Mouse (Mus musculus): ENCODE data around the gene Prkcb.

Prkcb gene

DNA sequence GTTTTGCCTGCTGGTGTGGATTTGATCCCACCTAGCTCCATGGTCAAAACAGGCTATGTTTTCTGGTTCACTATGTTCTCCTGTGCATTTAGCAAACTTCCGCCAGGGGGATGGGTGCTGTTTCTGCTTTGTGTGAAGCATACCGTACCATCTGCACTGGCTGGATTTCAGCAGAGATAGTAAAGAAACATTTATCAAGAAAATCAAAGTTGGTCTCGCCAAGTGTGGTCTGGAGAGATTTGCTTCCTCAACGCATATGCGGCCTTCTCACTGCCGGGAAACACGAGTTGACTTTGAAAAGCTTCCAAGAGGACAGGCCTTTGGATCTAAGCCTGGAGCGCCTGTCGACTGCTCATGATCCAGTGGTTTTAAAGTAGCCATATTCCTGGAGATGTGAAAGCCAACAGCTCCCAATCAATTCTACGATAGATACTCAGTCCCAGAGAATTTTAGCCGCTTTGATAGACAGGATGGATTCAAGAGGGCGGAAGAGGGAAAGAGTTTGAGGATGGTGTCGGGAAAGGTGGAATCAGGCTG is 223.9 kb downstream of the Prkcb start:
- no peak for DNase-seq (ENCODE audit: low spot score in 2 of 2)

DNA sequence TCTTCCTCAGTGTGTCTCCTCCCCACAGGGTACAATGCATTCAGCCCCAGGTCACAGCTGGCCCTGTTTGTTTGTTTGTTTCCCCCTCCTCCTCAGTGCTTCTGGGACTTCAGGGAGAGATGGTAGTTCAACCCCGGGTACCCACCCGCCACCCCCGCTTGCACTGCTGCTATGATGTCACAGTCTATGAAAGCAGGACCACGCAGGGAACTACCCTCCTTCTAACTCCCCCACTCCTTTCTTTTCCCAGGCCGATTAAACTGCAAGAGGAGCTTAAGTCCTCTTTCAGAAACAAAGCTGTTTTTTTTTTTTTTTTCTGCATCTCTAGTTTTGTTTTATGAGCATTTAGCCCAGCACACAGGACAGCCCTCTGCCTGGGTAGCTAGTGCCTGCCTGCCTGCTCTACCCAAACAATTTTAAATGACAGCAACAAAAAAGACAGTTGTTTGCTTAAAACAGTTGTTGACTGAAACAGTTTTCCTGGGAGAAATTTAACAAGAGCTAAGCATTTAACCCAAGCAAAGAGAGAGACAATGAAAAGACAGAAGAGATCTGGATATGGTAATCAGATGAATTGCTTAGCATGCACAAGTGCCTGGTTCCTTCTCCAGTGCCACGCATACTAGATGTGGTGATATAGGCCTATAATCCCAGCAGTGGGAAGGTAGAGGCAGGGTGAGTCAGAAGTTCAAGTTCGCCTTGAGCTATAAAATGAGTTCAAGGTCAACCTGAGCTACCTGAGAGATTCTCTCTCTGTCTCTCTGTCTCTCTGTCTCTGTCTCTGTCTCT is 232.5 kb downstream of the Prkcb start:
- no peak for DNase-seq (ENCODE audit: low spot score in 2 of 2)

DNA sequence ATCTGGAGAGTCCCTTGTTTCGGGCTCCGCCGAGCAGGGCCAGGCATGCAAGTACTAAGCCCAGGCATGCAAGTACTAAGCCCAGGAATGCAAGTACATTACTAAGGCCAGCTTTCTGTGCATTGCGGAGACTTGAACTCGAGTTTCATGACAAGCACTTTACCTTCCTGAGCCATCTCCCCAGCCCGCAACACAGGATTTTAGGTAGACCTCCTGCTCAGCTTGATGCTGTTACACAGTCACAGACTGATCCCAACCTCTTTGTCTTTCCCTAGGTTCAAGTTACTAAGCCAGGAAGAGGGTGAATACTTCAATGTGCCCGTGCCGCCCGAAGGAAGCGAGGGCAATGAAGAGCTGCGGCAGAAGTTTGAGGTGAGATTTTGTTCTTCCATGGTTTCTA is 239.7 kb downstream of the Prkcb start:
- no peak for DNase-seq (ENCODE audit: low spot score in 2 of 2)

DNA sequence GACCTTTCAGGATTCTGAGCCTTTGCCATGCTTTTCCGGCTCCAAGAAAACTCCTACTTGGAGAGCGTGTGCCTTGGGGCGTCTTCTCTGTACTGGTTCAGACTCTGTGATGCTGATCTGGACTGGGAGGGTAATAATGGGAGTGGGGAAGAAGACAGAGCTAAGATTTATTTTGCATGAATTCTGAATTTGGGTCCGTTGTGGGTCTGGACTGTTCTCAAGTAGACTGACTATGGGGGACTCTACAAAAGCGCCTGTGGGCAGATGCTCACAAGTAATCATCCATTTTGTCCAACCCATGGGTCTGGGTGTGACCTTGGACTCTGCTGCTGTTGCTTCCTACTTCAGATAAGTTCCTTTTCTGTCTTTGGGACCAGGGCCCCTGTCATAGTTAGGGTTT is 240.1 kb downstream of the Prkcb start:
- DNase-seq (ENCODE audit: low spot score in 2 of 2): no peak

DNA sequence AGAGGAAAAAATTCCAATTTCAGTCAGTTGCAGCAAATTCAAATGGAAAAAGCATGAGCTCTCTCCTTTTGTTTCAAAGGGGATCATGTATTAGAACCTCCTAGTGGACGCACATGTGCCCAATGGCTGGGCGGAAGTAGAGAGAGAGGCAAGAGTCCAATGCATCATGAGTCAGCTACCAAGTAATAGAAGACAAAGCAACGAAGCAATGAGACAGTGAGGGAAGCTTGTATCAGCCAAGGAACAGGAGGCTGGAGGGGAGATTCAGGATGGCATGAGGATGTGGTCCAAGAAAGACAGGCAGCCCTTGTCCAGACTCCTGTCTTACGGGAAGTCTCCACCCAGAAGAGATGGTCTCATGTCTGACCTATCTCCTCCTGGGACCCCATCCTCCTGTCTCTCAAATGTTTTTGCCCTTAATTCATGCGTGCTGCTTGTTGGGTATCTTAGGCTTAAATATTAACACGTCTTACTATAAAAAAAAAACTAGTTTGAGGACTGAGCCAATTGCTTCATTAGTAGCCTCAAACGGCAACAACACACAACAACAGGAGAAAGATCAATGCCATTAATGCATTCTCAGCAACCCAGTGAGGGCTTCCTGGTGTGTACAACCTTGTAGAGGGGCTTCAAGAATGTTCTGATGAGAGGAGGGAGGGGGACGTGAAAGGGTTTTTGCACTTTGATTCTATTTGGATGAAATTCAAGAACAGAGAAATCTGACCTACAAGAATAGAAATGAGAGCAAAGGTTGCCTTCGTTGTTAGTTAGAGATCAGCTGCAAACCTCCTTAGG is 245.2 kb downstream of the Prkcb start:
- DNase-seq (ENCODE audit: low spot score in 2 of 2): no peak

DNA sequence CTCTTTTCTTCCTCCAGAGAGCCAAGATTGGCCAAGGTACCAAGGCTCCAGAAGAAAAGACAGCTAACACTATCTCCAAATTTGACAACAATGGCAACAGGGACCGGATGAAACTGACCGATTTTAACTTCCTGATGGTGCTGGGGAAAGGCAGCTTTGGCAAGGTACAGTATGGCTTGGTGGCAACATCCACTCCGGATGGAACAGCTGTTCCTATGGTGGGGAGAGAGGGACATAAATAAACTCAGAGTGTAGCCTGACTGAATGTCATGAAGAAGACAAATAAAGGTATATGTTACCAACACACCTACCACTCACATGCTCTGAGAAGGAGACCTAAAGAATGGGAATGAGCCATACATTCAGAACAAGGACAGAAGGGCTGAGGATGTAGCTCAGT is 256.1 kb downstream of the Prkcb start:
- DNase-seq (ENCODE audit: low spot score in 2 of 2): no peak

DNA sequence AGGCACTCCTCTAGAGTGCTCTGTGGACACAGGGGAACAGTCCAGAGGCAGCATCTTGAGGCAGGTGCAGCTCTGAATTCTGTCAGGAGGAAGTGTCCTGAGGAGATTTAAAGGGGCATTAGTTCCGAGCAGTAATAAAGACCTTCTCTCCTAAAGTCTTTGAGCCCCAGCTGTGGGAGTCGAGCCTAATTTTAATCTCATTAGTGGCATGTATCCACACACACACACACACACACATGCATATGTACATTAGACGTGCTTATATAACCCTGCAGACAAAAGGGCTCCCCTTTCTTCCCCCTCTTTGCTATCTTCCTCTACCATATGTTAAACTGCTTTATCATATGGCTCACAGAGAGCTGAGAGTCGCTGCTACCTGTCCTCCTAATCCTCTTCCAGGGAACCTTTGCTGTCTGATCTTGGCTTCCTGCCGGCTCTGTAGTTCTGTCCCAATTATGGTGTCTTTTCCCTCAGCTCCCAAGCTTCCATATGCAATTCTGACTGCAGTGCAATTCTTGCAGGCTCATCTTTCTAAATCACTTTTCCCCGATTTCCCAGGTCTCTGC is 268.1 kb downstream of the Prkcb start:
- DNase-seq (ENCODE audit: low spot score in 2 of 2): no peak

DNA sequence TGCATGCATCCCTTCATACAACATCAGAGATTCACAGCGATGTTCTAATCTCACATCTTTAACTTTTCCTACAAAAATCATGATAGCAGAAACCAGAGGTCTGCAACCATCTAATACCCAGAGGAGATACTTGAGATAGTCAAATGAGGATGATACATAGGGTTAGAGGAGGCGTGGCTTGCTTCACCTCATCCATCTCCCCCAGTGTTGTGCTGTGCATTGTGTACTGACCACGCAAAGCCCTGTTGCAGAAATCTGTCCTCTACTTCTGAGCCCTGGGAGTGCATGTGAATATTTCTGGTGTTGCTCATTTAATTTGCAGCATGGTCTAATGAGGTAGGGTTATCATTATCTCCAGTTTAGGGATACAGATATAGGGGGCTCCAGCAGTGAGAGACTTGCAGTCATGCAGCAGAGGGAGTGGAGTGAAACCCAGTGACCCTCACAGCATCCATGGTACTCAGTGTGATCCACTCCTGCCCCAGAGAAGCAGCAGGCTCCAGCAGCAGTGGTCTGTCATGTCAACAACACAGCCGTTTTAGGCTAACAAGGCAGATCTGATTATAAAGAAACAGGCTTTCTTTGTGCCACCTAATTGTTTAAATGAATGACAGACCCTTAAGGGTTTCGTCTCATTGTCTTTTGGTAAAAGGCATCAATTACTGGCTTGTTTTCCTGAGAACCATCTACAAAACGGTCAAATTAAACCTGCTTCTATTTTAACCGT is 269.7 kb downstream of the Prkcb start:
- no peak for DNase-seq (ENCODE audit: low spot score in 2 of 2)

DNA sequence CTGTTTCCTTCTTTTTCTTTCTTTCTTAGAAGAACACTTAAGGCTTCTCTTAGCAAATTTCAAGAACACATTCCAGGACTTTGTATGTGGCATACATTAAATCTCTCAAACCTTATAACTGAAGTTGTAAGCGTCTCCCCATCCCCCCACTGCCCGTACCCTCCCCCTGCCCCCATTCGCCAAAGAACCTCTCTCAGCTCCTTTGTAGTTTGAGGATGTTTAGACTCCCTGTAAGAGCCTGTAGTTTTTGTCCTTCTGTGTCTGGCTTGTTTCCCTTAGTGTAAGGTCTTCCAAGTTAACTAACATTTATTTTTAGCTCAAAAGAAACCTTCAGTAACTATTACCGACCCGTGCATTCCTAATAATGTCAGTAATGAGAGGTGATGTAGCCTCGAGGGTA is 270.4 kb downstream of the Prkcb start:
- no peak for DNase-seq (ENCODE audit: low spot score in 2 of 2)

DNA sequence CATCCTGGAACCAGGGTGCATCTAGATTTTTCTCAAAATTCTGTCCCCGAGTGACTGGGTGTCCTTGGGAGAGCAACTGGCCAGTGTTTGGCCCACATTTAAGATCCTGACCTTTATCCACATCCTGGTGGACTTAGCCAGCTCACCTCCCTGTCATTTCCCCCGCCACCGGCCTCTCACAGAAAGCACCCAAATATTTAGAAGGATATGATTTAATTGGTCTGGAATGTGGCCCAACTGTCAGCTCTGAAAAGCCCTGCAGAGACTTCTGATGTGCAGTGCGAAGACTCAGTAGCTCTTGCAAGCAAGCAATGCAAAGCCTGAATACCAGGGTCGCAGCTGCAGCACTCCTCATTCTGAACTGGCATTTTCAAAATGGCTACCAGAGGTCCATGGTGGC is 274.0 kb downstream of the Prkcb start:
- no peak for DNase-seq (ENCODE audit: low spot score in 2 of 2)

DNA sequence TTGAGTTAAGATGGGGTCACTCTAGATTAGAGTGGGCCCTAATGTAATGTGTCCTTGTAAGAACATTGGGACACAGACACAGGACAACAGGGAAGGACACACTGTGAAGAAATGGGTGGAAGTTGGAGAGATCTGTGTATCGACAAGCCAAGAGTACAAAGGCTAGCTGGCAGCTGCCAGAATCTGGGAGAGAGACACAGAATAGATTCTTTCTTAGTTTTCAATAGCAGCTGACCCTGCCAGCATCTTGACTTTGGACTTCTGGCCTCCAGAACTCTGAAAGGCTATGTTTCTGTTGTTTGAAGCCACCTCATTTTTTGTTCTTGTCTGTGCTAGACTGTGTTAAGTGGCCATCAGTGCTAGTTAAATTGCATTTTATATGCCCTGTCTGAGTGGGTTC is 276.8 kb downstream of the Prkcb start:
- no peak for DNase-seq (ENCODE audit: low spot score in 2 of 2)

DNA sequence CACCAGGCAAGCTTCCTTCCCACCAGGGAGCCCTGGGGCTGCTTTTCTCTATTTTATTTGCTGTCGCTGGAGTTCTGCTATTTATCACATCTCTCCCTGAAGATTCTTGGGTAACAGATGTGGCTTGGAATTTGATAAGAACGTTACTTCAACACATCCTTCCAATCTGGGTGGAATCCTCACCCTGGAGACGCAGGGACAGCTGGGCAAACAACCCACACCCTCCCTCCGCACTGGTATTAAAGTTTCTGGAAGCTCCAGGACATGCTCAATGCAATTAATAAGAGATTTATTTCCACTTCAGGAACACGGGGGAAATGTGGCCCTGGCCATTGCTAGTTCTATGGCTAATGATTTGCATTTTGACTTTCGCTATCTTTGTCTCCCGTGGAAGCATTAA is 277.5 kb downstream of the Prkcb start:
- no peak for DNase-seq (ENCODE audit: low spot score in 2 of 2)

DNA sequence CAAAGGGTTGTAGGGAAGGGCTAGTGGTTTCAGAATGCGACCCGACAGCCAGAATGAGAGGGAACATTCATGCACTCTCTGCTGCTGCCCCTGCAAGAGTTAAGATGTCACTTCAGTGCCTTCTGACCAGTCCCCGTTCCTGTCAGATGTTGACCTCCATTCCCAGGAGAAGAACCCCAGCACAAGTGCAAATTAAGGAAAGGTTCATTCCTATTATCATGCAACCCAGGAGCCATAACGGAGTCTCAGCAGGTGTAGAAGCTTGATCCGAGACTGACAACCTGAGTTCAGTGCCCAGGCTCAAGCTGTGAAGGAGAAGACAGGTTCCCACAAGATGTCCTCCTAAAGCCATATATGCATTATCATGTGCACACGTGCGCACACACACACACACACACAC is 280.2 kb downstream of the Prkcb start:
- no peak for DNase-seq (ENCODE audit: low spot score in 2 of 2)

DNA sequence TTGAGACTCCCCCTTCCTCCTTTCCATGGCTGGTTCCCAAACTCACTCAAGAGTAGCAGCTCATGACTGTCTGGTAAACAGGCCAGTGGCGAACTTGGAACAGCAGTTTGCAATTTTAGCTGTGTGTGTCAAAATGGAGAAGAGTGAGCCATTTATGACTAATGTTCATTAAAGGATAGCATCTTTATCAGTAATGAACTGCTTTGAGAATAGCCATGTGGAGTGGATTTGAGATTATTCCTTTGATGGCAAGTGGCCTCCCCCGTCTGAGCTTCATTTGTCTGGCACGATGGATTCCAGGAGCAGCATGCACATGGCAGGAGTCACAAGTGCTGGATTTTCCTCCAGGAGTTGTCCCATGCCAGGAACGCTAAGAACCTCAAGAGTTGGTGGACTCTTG is 281.9 kb downstream of the Prkcb start:
- no peak for DNase-seq (ENCODE audit: low spot score in 2 of 2)

DNA sequence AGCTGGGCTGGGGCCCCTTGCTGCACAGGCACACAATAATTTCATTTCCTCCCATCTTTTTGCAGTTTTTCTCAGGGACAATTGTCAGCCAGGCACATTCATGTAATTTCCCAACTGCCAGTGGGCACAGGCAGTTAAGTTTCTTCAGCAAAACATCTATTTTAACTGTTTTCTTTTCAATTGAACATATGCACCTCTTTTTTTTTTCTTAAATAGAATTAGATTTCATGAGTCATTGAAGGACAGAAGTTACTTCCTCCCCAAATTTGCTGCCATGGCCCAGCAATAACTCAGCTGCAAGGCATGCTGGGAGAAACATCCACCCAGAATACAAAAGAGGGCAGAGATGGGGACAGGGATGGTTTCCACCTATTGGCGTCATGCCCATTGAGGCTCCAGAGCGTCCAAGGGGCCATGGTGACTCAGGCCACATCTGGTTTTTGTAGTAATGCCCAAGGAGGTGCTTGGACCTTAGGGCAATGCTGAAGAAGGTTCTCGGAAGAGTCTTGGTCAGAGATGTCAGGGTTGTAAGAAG is 284.6 kb downstream of the Prkcb start:
- DNase-seq (ENCODE audit: low spot score in 2 of 2): no peak

DNA sequence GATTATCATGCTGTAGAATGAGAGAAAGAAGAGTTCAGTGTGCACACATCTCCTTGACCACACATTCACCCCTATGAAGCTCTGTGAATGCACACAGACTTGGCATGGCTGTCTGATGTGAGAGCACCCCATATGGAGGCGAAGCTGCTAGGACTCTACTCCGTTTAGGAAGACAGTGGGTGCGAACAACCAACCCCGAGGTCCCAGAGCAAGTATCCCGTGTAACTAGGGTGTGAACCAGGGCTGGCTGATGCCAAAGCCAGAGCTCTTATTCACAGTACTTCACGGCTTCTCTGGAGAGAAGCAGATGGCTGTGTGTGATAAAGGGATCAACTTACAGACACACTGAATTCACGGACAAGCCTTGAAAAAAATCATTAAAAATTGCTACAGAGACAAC is 285.9 kb downstream of the Prkcb start:
- no peak for DNase-seq (ENCODE audit: low spot score in 2 of 2)

DNA sequence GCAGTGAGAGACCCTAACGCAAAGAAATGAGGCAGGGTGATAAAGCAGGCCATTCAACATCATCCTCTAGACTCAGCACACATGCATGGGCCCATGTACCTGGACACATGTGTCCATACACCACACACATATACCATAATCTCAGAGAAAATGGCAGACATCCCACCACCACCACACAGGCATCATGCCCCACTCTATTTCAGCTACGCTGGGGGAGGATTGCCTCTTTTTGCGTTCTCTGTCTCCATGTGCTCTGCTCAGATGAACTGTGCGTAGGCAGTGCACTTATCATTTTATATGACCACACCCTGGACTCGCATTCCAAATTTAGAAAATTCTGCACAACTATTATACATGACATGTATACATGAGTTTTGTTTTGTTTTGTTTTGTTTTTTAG is 286.5 kb downstream of the Prkcb start:
- no peak for DNase-seq (ENCODE audit: low spot score in 2 of 2)

DNA sequence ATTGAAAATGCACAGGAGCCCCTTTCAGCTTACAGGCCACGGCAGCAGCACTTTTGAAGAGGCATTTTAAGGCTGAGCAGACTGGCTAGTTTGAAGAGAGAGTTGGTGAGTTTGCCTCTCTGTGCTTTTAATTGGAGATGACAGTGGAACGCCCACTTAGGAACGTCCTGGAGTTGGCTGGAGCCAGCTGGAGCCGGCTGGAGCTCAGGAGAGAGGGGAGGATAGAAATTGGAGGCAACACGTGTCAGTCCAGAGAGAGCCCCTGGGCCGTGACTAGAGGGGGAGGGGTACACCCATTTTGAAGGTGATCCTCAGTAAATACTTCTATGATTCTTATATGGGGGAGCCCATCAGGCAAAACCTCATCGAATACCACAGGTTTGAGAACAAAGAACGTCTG is 287.0 kb downstream of the Prkcb start:
- no peak for DNase-seq (ENCODE audit: low spot score in 2 of 2)

DNA sequence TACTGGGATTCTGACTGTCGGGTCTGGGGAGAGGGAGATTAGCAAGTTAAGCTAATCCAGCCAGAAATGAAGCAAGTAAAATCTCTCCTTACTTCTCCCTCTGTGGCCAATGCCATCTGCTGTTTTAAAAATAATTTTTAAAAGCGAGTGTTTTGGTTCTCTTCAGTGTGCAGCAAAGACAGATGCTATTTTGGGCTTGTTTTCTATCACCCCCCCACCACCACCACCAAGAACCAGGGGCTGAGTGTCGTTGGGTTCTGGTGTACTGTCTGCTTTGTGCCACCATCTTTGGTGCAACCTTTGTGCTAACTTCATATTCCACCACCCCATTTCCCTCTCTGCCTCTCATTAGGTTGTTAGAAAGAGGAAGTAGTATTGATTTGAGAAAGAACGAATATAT is 289.0 kb downstream of the Prkcb start:
- DNase-seq (ENCODE audit: low spot score in 2 of 2): no peak

DNA sequence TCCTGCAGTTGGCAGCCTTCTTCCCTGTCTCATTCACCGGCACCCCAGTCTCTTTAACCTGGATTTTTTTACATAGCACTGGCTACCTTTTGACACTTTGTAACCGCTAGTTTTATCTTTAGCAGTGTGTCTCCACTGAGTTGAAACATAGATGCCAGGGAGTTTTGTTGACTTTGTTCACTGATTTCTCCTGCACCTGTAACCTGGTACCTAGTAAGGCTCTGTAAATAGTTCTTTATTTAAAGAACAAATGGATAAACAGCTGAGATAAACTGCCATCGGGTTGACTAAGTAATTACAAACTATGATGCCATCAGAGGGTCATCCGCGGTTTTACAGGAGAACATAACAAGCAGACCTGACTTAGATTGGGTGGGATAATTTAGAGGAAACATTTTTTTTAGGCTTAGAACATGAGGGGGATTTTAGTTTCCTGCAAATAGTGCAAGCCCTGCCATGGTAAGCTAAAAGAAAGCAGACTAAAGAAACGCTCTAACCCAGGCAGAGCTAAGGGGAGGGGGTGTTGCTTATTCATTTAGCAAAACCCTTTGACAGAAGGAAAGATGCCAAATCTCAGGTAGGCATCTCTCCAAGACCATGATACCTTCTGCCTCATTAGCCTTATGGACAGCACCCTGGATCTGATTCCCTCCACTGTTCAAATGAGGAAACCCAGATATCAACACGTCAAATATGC is 291.1 kb downstream of the Prkcb start:
- DNase-seq (ENCODE audit: low spot score in 2 of 2): no peak

DNA sequence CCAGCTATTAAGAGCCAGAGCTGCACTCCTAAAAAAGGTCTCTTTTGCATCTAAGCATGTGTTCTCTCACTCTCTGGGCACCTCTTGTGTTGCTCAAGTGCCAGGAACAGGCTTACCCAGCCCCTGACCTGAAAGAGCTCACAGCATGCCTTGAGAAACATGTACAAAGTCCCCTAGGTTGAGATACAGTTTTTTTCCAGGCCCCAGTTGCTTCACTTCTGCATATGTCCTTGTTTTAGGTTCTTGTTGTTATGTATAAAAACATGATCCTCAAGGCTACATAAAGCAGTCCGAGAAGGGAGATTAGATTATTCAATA is 291.6 kb downstream of the Prkcb start:
- DNase-seq (ENCODE audit: low spot score in 2 of 2): no peak

Measured in spleen, postnatal 10 days (tissue).